Mouse (Mus musculus): ENCODE data around the gene Zfp882.
"Not testable (repeated sequence)": the region's sequence is repeated elsewhere in the genome, so short reads cannot be mapped to it uniquely, and the experiment has no call there.

The Zfp882 gene

DNA sequence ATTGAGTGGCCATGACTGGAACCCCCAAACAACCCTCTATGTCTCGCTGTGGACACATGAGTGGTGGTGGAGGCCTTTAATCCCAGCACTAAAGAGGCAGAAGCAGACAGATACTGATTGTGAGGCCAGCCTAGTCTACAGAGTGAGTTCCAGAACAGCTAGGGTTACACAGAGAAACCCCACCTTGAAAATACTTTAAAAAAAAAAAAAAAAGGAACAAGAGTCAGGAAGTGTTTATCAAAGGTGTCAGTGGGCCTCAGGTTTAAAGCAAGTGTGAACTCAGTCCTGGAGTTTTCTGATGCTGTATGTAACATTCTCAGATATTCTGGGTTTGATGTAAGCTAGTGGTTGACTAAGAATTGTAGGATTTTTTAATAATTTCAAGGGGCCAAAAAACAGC lies 44.1 kb downstream of the Zfp882 start:
- DNase-seq (ENCODE audit: low spot score in 2 of 2), result no peak

DNA sequence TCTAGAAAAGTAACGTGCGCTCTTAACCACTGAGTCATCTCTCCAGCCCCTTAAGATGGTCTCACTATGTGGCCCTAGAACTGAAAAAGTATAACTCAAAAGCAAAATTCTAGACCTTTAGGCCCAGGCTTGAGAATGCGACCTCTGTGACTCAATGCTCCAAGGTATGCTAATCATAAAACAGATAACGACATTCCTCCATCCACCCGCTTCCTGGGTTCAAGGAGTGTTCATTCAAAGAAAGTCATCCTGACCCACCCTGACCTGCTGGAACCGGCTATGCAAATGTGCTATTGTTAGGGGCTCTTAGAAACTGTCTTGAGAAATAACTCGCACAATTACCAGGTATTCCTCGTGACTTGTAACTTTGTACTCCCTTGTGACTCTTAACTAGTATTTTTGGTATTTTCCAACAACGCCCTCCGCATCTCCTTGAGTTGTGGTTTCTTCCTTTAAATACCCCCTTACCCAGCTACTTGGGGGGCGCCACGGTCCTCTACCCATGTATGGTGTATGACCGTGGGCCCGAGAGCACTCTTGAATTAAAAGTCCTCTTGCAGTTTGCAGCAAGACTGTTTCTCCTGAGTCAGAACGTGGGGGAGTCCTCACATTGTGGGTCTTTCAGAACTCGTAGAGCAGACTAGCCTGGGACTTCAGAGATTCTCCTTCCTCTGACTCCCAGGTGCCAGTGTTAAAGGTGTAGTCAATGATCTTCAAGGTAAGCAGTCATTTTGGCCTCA lies 44.7 kb downstream of the Zfp882 start:
- not testable (repeated sequence) for DNase-seq (ENCODE audit: low spot score in 2 of 2)

DNA sequence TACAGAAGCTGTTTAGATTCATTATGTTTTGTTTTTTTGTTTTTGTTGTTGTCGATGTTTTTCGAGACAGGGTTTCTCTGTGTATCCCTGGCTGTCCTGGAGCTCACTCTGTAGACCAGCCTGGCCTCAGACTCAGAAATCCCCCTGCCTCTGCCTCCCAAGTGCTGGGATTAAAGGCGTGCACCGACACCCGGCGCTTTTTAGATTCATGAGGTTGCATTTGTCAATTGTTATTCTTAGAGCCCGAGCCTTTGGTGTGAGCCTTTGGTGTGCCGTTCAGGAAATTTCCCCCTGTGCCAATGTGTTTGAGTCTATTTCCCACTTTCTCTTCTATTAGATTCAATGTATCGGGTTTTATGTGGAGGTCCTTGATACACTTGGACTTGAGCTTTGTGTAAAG lies 46.3 kb downstream of the Zfp882 start:
- DNase-seq (ENCODE audit: low spot score in 2 of 2), result no peak

DNA sequence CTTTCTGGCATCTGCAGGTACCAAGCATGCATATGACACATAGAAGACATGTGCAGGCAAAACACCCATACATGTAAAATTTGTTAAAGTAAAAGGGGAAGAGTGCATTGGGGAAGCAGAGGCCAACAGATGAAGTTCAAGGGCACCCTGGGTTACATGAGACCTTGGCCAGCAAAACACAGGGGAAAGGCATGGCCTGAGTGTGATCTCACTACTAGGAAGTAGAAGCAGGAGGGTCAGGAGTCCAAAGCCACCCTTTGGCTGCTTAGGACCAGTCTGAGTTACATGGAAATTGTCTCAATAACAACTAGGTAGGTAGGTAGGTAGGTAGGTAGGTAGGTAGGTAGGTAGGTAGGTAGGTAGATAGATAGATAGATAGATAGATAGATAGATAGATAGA lies 52.1 kb downstream of the Zfp882 start:
- DNase-seq (ENCODE audit: low spot score in 2 of 2), result no peak

DNA sequence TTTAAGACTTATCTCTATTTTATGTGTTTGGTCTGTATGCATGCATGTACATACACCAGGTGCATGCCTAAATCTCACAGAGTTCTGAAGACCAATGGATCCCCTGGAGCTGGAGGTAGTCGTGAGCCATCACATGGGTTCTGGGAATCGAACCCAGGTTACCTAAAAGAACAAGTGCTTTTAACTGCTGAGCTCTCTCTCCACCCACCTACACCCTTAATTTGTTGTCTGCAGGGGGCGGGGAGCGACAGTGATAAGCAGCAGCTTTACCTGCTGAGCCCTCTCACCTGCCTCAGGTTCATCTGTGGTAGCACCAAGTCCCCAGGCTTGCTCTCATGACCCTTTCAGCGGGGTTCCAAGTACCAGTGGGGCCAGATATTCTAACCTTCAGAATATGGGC lies 53.4 kb downstream of the Zfp882 start:
- DNase-seq (ENCODE audit: low spot score in 2 of 2), result no peak

DNA sequence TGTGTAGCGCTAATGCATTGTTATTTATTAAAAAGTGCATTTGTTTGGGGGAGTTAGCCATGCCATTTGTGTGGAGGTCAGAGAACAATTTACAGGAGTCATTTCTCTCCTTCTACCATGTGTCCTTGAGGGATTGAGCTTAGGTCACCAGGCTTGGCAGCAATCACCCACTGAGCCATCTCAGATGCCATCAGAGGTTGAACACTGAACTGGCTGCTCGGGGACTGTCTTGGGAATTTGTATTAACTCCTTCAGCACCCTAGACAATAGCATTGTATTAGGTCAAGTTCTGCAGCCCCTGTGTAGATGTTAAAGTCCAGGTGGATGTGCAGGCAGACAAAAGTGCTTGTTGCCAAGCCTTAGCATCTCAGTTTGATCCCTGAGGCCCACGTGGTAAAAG lies 55.6 kb downstream of the Zfp882 start:
- DNase-seq (ENCODE audit: low spot score in 2 of 2), result no peak

DNA sequence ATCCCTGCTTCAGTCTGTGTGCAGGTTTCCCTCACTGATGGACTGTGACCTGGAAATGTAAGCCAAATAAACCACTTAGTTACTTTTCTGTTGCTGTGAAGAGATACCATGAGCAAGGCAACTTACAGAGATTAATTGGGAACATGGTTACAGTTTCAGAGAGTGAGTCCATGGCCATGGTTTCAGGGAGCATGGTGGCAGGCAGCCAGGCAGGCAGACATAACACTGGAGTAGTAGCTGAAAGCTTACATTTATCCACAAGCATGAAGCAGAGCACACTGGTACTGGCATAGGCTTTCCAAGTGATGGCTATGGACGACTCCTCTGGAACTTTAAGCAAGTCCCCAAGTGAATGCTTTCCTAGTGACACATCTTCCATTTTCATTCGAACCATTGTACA lies 56.8 kb downstream of the Zfp882 start:
- no peak for DNase-seq (ENCODE audit: low spot score in 2 of 2)

Data from cerebellum, postnatal 4 days (tissue).